Mouse (Mus musculus): Measurements from ENCODE around the gene Lemd1.
"Not testable (repeated sequence)": the region's sequence is repeated elsewhere in the genome, so short reads cannot be mapped to it uniquely, and the experiment has no call there.

Gene Lemd1

GRCm38 (mm10) chr1:132191093-132191785 is at the start of gene Lemd1, which contains the start of gene AC124108.1:
TSS of gene Lemd1 (plus strand) at chr1:132191431.
TSS of gene AC124108.1 (plus strand) at chr1:132191457.
- peak in 1 of 2 experiments; percentile 9 for DNase-seq

GRCm38 (mm10) chr1:132141753-132142152 is 49.5 kb upstream of the Lemd1 start:
- no peak for DNase-seq

GRCm38 (mm10) chr1:132143079-132143478 is 48.2 kb upstream of the Lemd1 start:
- peak; percentile 70 to 72 for DNase-seq

GRCm38 (mm10) chr1:132143730-132144129 is 47.5 kb upstream of the Lemd1 start:
- DNase-seq, result no peak

- no peak for DNase-seq
Measured at GRCm38 (mm10) chr1:132144223-132144622, 47.0 kb upstream of the Lemd1 start.

- DNase-seq, result no peak
Measured at GRCm38 (mm10) chr1:132144837-132145236, 46.4 kb upstream of the Lemd1 start.

- peak; percentile 79 to 85 for DNase-seq
Measured at GRCm38 (mm10) chr1:132145973-132146685, 45.1 kb upstream of the Lemd1 start.

GRCm38 (mm10) chr1:132149410-132149809 is 41.8 kb upstream of the Lemd1 start:
- DNase-seq, result no peak

- peak; percentile 67 to 86 for DNase-seq
Measured at GRCm38 (mm10) chr1:132150171-132150570, 41.1 kb upstream of the Lemd1 start.

- DNase-seq, result peak; percentile 68 to 73
Measured at GRCm38 (mm10) chr1:132150817-132151601, 40.2 kb upstream of the Lemd1 start.

GRCm38 (mm10) chr1:132151908-132152307 is 39.3 kb upstream of the Lemd1 start:
- no peak for DNase-seq

- DNase-seq, result no peak
Measured at GRCm38 (mm10) chr1:132153086-132153690, 38.0 kb upstream of the Lemd1 start.

GRCm38 (mm10) chr1:132153691-132154090 is 37.5 kb upstream of the Lemd1 start:
- DNase-seq, result no peak

GRCm38 (mm10) chr1:132155737-132156136 is 35.5 kb upstream of the Lemd1 start:
- peak; percentile 85 to 92 for DNase-seq

- peak; percentile 92 to 96 for DNase-seq
Measured at GRCm38 (mm10) chr1:132157016-132157781, 34.0 kb upstream of the Lemd1 start.

GRCm38 (mm10) chr1:132157808-132158207 is 33.4 kb upstream of the Lemd1 start:
- DNase-seq, result no peak

GRCm38 (mm10) chr1:132158741-132159140 is 32.5 kb upstream of the Lemd1 start:
- peak in 1 of 2 experiments; percentile 60 for DNase-seq

GRCm38 (mm10) chr1:132159681-132160080 is 31.6 kb upstream of the Lemd1 start:
- DNase-seq, result no peak

GRCm38 (mm10) chr1:132161211-132161880 is 29.9 kb upstream of the Lemd1 start:
- no peak for DNase-seq

- not testable (repeated sequence) for DNase-seq
Measured at GRCm38 (mm10) chr1:132162618-132163017, 28.6 kb upstream of the Lemd1 start.

- DNase-seq, result no peak
Measured at GRCm38 (mm10) chr1:132164780-132165518, 26.3 kb upstream of the Lemd1 start.
